Mouse (Mus musculus) urinary bladder, postnatal 0 days (tissue): ENCODE measurements around the gene Gm42669. TPM values are rescaled to one million over a fixed set of nuclear protein-coding genes. Genes with fewer than 3 reads are reported as not detected.

Source experiments
- polyA plus RNA-seq: library from polyadenylated mRNA; unstranded; fragments of >200 nt; fragmentation: Nextera tagmentation; extraction: Ambion mirVana; gene quantifications from 2 replicates; pipeline ENCODE4 v1.2.1, GENCODE M21; 2015

Gm42669 gene
- 0.07 TPM in 2 replicates for polyA plus RNA-seq

GRCm38 (mm10) chr5:107507321-107507720, at the start of gene Gm42669:
TSS of gene Gm42669 (plus strand) at chr5:107507621.

GRCm38 (mm10) chr5:107534581-107534980, 27.2 kb downstream of the Gm42669 start, which contains the start of gene 1700028K03Rik:
TSS of gene 1700028K03Rik (plus strand) at chr5:107534709.

GRCm38 (mm10) chr5:107597301-107598077, 90.1 kb downstream of the Gm42669 start, which contains the start of the genes Rpap2 and Glmn:
TSS of gene Rpap2 (plus strand) at chr5:107597373.
TSS of gene Glmn (minus strand) at chr5:107597888.

Other genes starting within 250 kb of the Gm42669 start
- 18.7 and 19.4 TPM in 2 replicates for gene Tgfbr3, start 218.0 kb upstream of the Gm42669 start, polyA plus RNA-seq
- gene Brdt, start 176.5 kb upstream of the Gm42669 start, polyA plus RNA-seq = 0.65 and 1.3 TPM in 2 replicates
- 0.29 and 0.54 TPM in 2 replicates for gene Ephx4, start 104.9 kb upstream of the Gm42669 start, polyA plus RNA-seq
- not detected in 2 replicates for gene Lpcat2b, start 76.1 kb upstream of the Gm42669 start, polyA plus RNA-seq
- gene Btbd8, start 69.6 kb upstream of the Gm42669 start, polyA plus RNA-seq = 1.8 and 2.1 TPM in 2 replicates
- gene 1700028K03Rik, start 27.1 kb downstream of the Gm42669 start, polyA plus RNA-seq = 0.02 and 0.07 TPM in 2 replicates
- gene Rpap2, start 89.8 kb downstream of the Gm42669 start, polyA plus RNA-seq = 10.4 and 11.4 TPM in 2 replicates
- gene Glmn, start 90.3 kb downstream of the Gm42669 start, polyA plus RNA-seq = 12.9 TPM in 2 replicates
- gene Gfi1, start 218.4 kb downstream of the Gm42669 start, polyA plus RNA-seq = 0.07 TPM in 1 of 2 replicates, not detected in the other